8 mouse cellular contexts compared by ENCODE assay signal in genomic region chr8:117097564-117098191, GRCm38 (mm10). TPM values are rescaled to one million over a fixed set of nuclear protein-coding genes. Genes with fewer than 3 reads are reported as not detected.
A peak's percentile ranks its signal among the peaks of the same experiment; 100 is the strongest.
DNase-seq lines count a peak whose midpoint lies in the region; ATAC-seq lines count a peak whose summit lies in the region.
"Had no signal": no experiment of that assay in that cellular context is flagged by ENCODE, and none has a peak within 500 bp of the region (broad histone marks: within the 10 kb centered on the region; RNA-seq: fewer than 3 reads in every experiment).

No protein-coding gene starts in this region.

- DNase-seq in layer of hippocampus, adult 11-12 months (ENCODE audit: low spot score), result peak; percentile 19
- DNase-seq in layer of hippocampus, postnatal 25 days (ENCODE audit: extremely low spot score in 1 of 2, low spot score in 1 of 2), result no peak
- peak; percentile 15 to 24 for DNase-seq in adrenal gland, postnatal 36 days
- DNase-seq in ovary, postnatal 14 days (ENCODE audit: low spot score), result no peak
- DNase-seq in frontal cortex, postnatal 25 days (ENCODE audit: low spot score in 2 of 2), result no peak

- H3K36me3 ChIP-seq in embryonic facial prominence, embryonic 15.5 days, result no peaks in the 10 kb centered on the region
- no peaks in the 10 kb centered on the region for H3K36me3 ChIP-seq in midbrain, embryonic 16.5 days (ENCODE audit: control insufficient read depth, insufficient read depth, low read length)

- H3K27ac ChIP-seq in embryonic facial prominence, embryonic 15.5 days (replicated peaks), result no peak overlapping the region
- peak overlapping the region; percentile 70 for H3K27ac ChIP-seq in midbrain, embryonic 16.5 days (ENCODE audit: low read length)

- peaks cover 13% of the 10 kb centered on the region; the same call in 1 of the 2 replicates for H3K4me1 ChIP-seq in embryonic facial prominence, embryonic 15.5 days
- H3K4me1 ChIP-seq in midbrain, embryonic 16.5 days (ENCODE audit: control insufficient read depth, insufficient read depth, low read length), result peaks cover 13% of the 10 kb centered on the region; the same call in 1 of the 2 replicates

- WGBS in embryonic facial prominence, embryonic 15.5 days, result 22% methylated on average over 11 of the region's 11 CpGs
- 42% methylated on average over 11 of the region's 11 CpGs for WGBS in midbrain, embryonic 16.5 days

- no peak overlapping the region; the same call in 1 of the 2 replicates for H3K4me2 ChIP-seq in embryonic facial prominence, embryonic 15.5 days (replicated peaks)
- peak overlapping the region; percentile 21 for H3K4me2 ChIP-seq in midbrain, embryonic 16.5 days (ENCODE audit: low read length)

- peak; percentile 47; the same call in 1 of the 2 replicates for ATAC-seq in embryonic facial prominence, embryonic 15.5 days (ENCODE audit: insufficient number of reproducible peaks, low FRiP score, low TSS enrichment, low read depth)
- peak; percentile 88 for ATAC-seq in midbrain, embryonic 16.5 days

- H3K4me3 ChIP-seq in embryonic facial prominence, embryonic 15.5 days (replicated peaks), result no peak overlapping the region
- no peak overlapping the region for H3K4me3 ChIP-seq in midbrain, embryonic 16.5 days (ENCODE audit: low read depth, low read length)

- H3K27me3 ChIP-seq in embryonic facial prominence, embryonic 15.5 days, result no peaks in the 10 kb centered on the region
- H3K27me3 ChIP-seq in midbrain, embryonic 16.5 days (ENCODE audit: control insufficient read depth, insufficient read depth, low read depth, low read length), result no peaks in the 10 kb centered on the region

- no peak overlapping the region for H3K9ac ChIP-seq in embryonic facial prominence, embryonic 15.5 days
- no peak overlapping the region for H3K9ac ChIP-seq in midbrain, embryonic 16.5 days (ENCODE audit: low read depth, low read length)

- no peaks in the 10 kb centered on the region for H3K9me3 ChIP-seq in embryonic facial prominence, embryonic 15.5 days (replicated peaks)
- H3K9me3 ChIP-seq in midbrain, embryonic 16.5 days (replicated peaks; ENCODE audit: control insufficient read depth, low read length, poor library complexity, severe bottlenecking), result no peaks in the 10 kb centered on the region

RNA-seq across cellular contexts. Expression of gene Bco1, which starts 2.0 kb away (rescaled TPM):
- not detected for total RNA-seq in layer of hippocampus, postnatal 25 days (2021)
- total RNA-seq in adrenal gland, postnatal 36 days (2021), result under 1 TPM; 0.30 to 0.79 TPM
- 0.29 and 0.37 TPM in 2 replicates for polyA plus RNA-seq in embryonic facial prominence, embryonic 15.5 days (2015; fragmentation: Nextera tagmentation; extraction: Ambion mirVana)
- polyA plus RNA-seq in midbrain, embryonic 16.5 days (2015; fragmentation: Nextera tagmentation; extraction: Ambion mirVana), result 0.35 TPM in 2 replicates
- polyA plus RNA-seq: heart, embryonic 16.5 days had no signal

RNA-seq across cellular contexts. Expression of gene Pkd1l2, which starts 15.4 kb away (rescaled TPM):
- under 1 TPM in 1 of 2 experiments, not detected in 1; 0.10 TPM for total RNA-seq in layer of hippocampus, postnatal 25 days (2021)
- total RNA-seq in adrenal gland, postnatal 36 days (2021), result 1 to 10 TPM; 1.3 to 3.7 TPM
- polyA plus RNA-seq in embryonic facial prominence, embryonic 15.5 days (2015; fragmentation: Nextera tagmentation; extraction: Ambion mirVana), result 0.16 and 0.31 TPM in 2 replicates
- polyA plus RNA-seq in midbrain, embryonic 16.5 days (2015; fragmentation: Nextera tagmentation; extraction: Ambion mirVana), result 0.04 TPM in 1 of 2 replicates, not detected in the other
- polyA plus RNA-seq: heart, embryonic 16.5 days had no signal

Comparison
In these comparisons a context has a peak if more than half of its experiments do, and no peak if none do; other contexts are left out.
1. DNase-seq: peak in layer of hippocampus, adult 11-12 months (single experiment) and adrenal gland, postnatal 36 days (2 of 2); none in layer of hippocampus, postnatal 25 days (0 of 2), ovary, postnatal 14 days (single experiment) and frontal cortex, postnatal 25 days (0 of 2).